Mouse (Mus musculus) heart, embryonic 10.5 days (tissue): ENCODE data around the gene Hoxb6. TPM values are rescaled to one million over a fixed set of nuclear protein-coding genes. Genes with fewer than 3 reads are reported as not detected.
A peak's percentile ranks its signal among the peaks of the same experiment; 100 is the strongest.

Experiments used
- DNase-seq: peaks from one replicate; pipeline ENCODE4 v3.0.0-alpha.2; 2017; ENCODE audit warnings: low spot score
- H3K27ac ChIP-seq: fragments of 300-500 bp; sonication (generic); 2 replicates; pipeline ENCODE4 v1.5.1; 2016; ENCODE audit warnings: mild to moderate bottlenecking
- H3K27me3 ChIP-seq: fragments of 300-500 bp; sonication (generic); 2 replicates; pipeline ENCODE4 v1.6.1; 2016; ENCODE audit warnings: mild to moderate bottlenecking; ENCODE audit not compliant: poor library complexity, insufficient read depth, severe bottlenecking
- H3K36me3 ChIP-seq: fragments of 300-500 bp; sonication (generic); 2 replicates; pipeline ENCODE4 v1.6.1; 2016; ENCODE audit warnings: mild to moderate bottlenecking, moderate library complexity
- H3K4me1 ChIP-seq: fragments of 300-500 bp; sonication (generic); 2 replicates; pipeline ENCODE4 v1.6.1; 2016; ENCODE audit warnings: mild to moderate bottlenecking
- H3K4me3 ChIP-seq: fragments of 300-500 bp; sonication (generic); 2 replicates; pipeline ENCODE4 v1.5.1; 2016; ENCODE audit warnings: mild to moderate bottlenecking, moderate library complexity
- H3K9me3 ChIP-seq: fragments of 300-500 bp; sonication (generic); 2 replicates; pipeline ENCODE4 v1.6.1; 2016; ENCODE audit warnings: mild to moderate bottlenecking, moderate library complexity
- WGBS: fragments of 180-500 bp; shearing (Covaris S2); methylation state at CpG from one replicate; pipeline ENCODE4 v1.1.7; 2016; 5-methylcytosine and 5-hydroxymethylcytosine counted together
- polyA plus RNA-seq: library from polyadenylated mRNA; unstranded; fragments of >200 nt; fragmentation: Nextera tagmentation; extraction: Ambion mirVana; gene quantifications from 2 replicates; pipeline ENCODE4 v1.2.1, GENCODE M21; 2016

Gene Hoxb6
- polyA plus RNA-seq, 1 experiment from 2014 or later: 2.2 TPM

DNA sequence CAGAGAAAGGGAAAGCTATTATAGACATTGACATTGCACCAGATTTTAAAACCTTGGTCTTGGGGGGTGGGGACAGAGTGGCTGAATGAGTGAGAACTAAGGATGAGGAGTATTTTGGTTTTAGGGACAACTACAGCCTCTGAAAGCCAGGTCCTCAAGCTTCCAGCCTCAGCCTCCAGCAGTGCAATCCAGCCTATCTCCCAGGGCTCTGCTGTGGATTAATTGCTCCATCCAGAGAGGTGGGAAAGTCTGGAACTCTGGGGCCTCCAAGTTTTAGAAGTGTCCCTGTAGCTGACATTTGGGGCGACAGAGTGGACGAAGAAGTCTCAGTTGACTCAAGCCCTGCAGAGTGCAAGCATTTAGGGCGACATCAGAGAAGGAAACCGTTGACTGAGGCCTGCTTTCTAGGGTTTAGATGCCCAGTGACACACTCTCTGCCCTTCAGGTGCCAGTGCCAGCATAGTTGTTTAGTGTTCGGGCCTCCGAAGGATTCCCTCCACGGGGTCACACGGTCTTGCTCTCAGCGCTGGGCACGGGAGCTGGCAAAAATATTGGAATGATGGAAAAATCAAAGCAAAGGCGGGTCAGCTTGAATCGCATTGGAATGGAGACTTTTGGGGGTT, 21.6 kb downstream of the Hoxb6 start:
- WGBS: 13% methylated on average over 12 of the region's 12 CpGs
- no peak overlapping the region; the same call in 1 of the 2 replicates for H3K27ac ChIP-seq

DNA sequence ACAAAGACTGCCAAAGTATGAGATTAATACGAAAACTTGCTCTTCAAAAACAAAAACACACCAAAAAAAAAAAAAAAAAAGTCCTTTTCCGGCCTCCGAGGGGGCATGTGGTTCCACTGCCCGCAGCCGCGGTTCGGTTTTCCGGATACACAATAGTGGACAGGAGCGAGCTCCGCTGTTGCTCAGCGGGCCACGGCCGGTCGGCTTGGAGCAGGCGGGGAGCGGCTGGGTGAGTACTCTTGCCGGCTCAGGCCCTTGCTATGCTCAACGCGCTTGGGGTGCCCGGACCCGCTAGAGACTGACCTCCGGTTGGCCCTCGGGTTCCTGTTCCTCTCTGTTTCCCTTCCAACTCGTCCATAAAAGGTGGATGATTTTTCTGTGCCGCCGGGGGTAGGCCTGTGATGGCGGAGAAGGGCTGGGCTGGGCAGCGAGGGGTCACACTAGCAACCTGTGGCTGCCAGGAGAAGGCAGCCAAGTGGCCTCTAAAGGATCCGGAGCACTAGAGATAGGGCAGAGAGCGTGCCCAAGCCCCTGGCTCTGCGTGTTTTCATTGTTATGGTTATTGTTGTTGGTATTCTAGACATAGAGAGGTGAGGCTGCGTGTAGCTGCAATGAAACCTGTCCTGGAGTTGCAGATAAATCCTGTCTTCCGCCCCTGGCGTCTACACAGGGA, 22.5 kb downstream of the Hoxb6 start:
- 1% methylated on average over 34 of the region's 34 CpGs for WGBS
- Histone ChIP-seq H3K4me1 (peaks cover 43% of the 10 kb centered on the region), H3K27ac (peak overlapping the region; percentile 74), H3K4me3 (peak overlapping the region; percentile 46), H3K36me3 (no peaks in the 10 kb centered on the region), H3K9me3 (no peaks in the 10 kb centered on the region), H3K27me3 (peaks cover 99% of the 10 kb centered on the region)
- DNase-seq: no peak

More for the DNA sequence above, 21.6 kb downstream of the Hoxb6 start:
- peaks cover 37% of the 10 kb centered on the region for H3K4me1 ChIP-seq
- DNase-seq: no peak
- no peaks in the 10 kb centered on the region for H3K9me3 ChIP-seq
- H3K4me3 ChIP-seq: 0 out of 2 replicates have a peak overlapping the region, but pooled peaks have one; percentile 46
- no peaks in the 10 kb centered on the region for H3K36me3 ChIP-seq
- peaks cover 99% of the 10 kb centered on the region for H3K27me3 ChIP-seq

DNA sequence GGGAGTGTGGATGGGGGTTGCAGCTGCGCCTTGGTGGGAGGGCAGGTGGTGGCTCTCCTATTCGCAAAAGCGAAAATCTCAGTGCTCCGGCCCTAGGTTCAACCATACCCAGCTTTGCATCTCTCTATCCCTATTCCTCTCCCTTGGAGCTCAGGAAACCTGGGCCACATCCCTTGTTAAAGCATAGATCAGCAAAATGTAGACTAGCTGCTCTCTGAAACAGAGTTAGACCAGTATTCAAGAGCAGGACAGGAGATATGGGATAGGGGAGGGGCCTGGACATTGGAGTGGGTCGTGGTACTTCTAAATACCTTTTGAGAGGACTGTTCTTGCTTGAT, 23.0 kb downstream of the Hoxb6 start:
- Histone ChIP-seq H3K27me3 (peaks cover 99% of the 10 kb centered on the region), H3K27ac (peak overlapping the region; percentile 74), H3K36me3 (no peaks in the 10 kb centered on the region), H3K9me3 (no peaks in the 10 kb centered on the region), H3K4me1 (peaks cover 48% of the 10 kb centered on the region), H3K4me3 (peak overlapping the region; percentile 46)
- 5% methylated on average over 5 of the region's 5 CpGs for WGBS
- no peak for DNase-seq

DNA sequence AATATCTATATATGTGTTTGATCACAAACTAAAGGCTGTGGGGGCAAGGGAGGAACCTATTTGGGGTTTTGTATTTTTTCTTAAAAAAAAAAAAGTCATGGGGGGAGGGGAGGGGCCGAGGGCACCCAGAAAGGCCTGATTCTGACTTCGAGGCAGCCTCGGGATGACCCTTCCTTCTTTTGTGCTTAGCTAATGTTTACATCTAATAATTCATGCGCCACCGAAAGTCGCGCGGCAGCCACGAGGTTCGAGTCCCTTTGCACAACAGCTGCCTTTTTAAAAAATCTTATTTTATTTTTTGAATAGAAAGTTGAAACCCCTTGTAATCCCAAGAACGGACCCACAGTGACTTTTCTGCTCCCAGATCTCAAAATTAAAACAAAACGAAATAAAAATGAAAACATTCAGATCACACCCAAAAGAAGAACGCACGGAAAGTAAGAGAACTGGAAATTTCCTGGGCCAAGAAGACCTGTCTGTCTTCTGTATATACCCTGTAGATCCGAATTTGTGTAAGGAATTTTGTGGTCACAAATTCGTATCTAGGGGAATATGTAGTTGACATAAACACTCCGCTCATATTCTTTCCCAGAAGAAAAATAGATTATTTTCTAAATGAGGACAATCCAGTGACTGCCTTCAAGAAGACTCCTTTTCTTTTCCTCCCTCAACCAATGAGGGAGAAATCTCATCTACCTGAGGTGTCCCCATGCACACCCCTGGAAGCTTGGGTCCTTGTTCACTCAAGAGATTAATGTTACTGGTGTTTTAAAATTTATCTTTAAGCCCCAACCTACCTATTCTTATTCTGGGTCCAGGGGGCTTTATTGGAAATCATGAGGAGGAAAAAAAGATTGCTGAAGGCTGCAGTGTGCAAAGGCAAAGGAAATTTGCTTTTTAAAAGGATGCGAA, 24.7 kb downstream of the Hoxb6 start:
- H3K27me3 ChIP-seq: peaks cover 99% of the 10 kb centered on the region
- no peaks in the 10 kb centered on the region for H3K9me3 ChIP-seq
- peaks cover 37% of the 10 kb centered on the region for H3K4me1 ChIP-seq
- H3K36me3 ChIP-seq: no peaks in the 10 kb centered on the region
- no peak for DNase-seq
- no peak overlapping the region for H3K4me3 ChIP-seq
- no peak overlapping the region for H3K27ac ChIP-seq
- 10% methylated on average over 18 of the region's 18 CpGs for WGBS

DNA sequence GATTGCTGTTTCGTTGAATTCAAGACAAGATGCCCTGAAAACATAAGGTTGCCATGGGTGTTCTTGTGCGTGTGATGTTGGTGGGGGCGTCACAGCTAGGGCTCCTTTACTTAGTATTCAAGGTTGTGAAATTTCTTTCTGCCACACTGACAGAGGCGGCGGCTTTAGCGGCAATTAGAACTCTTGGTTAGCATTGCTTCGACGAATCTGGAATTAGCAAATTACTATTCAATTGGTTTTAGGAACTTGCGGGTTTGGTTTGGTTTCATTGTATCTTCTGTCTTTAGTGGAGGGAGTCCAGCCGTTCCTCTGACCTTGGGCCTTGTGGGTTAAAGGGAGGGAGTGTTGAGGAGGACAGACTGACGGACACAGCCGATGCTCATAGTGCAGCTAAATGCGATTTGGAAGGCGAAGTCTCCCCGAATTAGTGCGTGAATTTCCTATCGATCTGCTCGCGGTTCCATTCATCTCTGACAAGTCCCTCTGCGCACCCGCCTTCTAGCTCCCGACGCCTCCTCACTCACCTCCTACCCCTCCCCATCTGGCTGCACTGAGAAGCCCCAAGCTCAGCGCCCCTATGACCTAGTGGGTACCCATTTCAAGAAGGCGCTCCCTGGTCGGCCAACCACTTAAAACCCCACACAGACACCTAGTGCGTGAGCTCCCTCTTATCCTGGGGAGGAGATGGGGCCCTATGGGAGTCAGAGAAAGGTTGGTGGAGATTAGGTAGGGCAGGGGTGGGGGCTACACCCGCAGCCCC, 25.5 kb downstream of the Hoxb6 start, which contains the start of gene Hoxb4:
Gene Hoxb4 (plus strand): TSS at position 660 of the 760 bp plus-strand sequence.
- Histone ChIP-seq H3K4me1 (peaks cover 34% of the 10 kb centered on the region), H3K27ac (peak within 1 kb of the TSS; percentile 89)

DNA sequence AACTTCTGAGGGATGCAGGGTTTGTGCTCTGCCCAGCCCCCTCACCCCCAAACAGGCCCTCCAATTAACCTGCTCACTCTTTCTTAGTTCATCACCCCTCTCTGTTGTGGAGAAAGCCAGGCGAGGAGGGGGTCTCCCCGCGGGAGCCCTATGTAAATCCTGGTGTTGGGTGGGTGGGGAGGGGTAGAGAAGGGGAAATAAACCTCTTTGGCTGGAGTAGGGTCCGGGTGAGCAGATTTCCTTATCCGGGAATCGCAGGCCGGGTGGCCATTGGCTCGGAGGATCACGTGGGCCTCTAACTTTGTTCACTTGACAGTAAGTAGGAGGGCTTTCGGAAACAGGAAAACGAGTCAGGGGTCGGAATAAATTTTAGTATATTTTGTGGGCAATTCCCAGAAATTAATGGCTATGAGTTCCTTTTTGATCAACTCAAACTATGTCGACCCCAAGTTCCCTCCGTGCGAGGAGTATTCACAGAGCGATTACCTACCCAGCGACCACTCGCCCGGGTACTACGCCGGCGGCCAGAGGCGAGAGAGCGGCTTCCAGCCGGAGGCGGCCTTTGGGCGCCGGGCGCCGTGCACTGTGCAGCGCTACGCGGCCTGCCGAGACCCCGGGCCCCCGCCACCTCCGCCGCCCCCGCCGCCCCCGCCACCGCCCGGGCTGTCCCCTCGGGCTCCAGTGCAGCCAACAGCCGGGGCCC, 26.2 kb downstream of the Hoxb6 start:
- WGBS: 1% methylated on average over 45 of the region's 45 CpGs
- H3K4me1 ChIP-seq: peaks cover 34% of the 10 kb centered on the region
- H3K9me3 ChIP-seq: no peaks in the 10 kb centered on the region
- peak overlapping the region; percentile 89 for H3K27ac ChIP-seq
- H3K36me3 ChIP-seq: no peaks in the 10 kb centered on the region
- peaks cover 99% of the 10 kb centered on the region for H3K27me3 ChIP-seq
- H3K4me3 ChIP-seq: peak overlapping the region; percentile 71
- DNase-seq: no peak

More for the DNA sequence above, 25.5 kb downstream of the Hoxb6 start, which contains the start of gene Hoxb4:
- peaks cover 99% of the 10 kb centered on the region for H3K27me3 ChIP-seq
- WGBS: 2% methylated on average over 28 of the region's 28 CpGs
- peak within 1 kb of the TSS; percentile 71 for H3K4me3 ChIP-seq
- H3K9me3 ChIP-seq: no peaks in the 10 kb centered on the region
- H3K36me3 ChIP-seq: no peaks in the 10 kb centered on the region
- DNase-seq: no peak

DNA sequence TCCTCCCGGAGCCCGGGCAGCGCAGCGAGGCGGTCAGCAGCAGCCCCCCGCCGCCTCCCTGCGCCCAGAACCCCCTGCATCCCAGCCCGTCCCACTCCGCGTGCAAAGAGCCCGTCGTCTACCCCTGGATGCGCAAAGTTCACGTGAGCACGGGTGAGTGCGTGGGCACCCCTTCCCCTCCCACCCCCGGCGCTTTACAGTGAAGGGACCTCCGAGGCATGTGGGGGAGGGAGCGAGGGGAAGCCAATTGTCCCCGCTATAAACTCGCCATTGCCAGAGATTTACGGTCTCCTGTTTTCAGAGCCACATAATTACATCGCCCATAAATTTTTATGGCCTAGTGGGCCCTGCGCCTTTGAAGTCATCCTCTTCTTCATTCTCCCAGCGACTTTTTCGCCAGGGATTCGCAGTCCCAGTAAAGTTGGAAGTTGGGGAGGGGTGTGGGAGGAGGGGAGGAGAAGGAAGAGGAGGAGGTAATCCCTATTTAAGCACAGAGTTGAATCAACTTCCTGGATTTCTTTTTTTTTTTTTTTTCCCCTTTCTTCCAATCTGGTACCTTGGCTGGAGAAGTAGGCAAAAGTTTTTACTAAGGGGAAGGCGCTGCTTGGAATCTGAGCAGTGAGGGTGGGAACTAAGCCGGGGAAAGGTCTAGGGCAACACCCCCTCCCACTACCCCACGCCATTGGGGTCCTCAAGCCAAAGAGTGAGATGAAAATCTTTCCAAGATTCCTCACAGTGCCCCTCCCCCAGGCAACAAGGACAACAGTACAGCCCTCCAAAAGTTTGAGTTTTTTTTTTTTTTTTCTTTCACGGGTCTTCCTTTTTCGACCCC, 27.0 kb downstream of the Hoxb6 start:
- Histone ChIP-seq H3K9me3 (no peaks in the 10 kb centered on the region), H3K4me3 (peak overlapping the region; percentile 71), H3K27ac (peak overlapping the region; percentile 89), H3K4me1 (peaks cover 28% of the 10 kb centered on the region), H3K36me3 (no peaks in the 10 kb centered on the region), H3K27me3 (peaks cover 99% of the 10 kb centered on the region)
- DNase-seq: no peak
- under 1% methylated on average over 34 of the region's 34 CpGs for WGBS

DNA sequence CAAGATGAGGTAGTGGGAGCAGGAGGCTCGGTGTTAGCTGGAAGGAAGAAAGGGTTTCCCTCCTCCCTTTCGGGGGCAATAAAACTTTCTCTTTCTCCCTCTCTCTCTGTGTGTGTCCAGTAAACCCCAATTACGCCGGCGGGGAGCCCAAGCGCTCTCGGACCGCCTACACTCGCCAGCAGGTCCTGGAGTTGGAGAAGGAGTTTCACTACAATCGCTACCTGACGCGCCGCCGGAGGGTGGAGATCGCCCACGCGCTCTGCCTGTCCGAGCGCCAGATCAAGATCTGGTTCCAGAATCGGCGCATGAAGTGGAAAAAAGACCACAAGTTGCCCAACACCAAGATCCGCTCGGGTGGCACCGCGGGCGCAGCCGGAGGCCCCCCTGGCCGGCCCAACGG, 27.6 kb downstream of the Hoxb6 start:
- DNase-seq: no peak
- Histone ChIP-seq H3K9me3 (no peaks in the 10 kb centered on the region), H3K4me1 (peaks cover 24% of the 10 kb centered on the region), H3K27ac (peak overlapping the region; percentile 89), H3K36me3 (no peaks in the 10 kb centered on the region), H3K27me3 (peaks cover 99% of the 10 kb centered on the region), H3K4me3 (peak overlapping the region; percentile 71)
- under 1% methylated on average over 29 of the region's 29 CpGs for WGBS

DNA sequence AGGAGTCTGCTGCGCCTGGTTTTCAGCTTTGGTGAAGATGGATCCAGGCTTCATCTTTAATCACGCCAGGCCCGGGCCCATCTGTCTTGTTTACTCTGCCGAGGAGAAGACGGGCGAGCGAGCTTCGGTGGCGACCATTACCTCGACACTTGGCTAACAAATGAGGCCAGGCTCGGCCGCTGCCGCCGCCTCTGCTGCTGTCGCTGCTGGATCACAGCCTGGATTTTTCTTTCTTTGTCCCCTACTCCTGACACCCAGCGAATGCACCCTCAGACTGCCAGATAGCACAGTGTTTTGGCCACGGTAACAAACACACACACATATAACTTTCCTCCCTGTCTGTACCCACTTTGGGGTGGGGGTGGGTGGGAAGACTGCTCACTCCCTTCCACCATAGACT, 28.4 kb downstream of the Hoxb6 start:
- no peaks in the 10 kb centered on the region for H3K9me3 ChIP-seq
- WGBS: 6% methylated on average over 17 of the region's 17 CpGs
- peaks cover 99% of the 10 kb centered on the region for H3K27me3 ChIP-seq
- H3K36me3 ChIP-seq: no peaks in the 10 kb centered on the region
- DNase-seq: no peak
- peaks cover 25% of the 10 kb centered on the region for H3K4me1 ChIP-seq
- H3K4me3 ChIP-seq: peak overlapping the region; percentile 71
- peak overlapping the region; percentile 89; the same call in 1 of the 2 replicates for H3K27ac ChIP-seq

DNA sequence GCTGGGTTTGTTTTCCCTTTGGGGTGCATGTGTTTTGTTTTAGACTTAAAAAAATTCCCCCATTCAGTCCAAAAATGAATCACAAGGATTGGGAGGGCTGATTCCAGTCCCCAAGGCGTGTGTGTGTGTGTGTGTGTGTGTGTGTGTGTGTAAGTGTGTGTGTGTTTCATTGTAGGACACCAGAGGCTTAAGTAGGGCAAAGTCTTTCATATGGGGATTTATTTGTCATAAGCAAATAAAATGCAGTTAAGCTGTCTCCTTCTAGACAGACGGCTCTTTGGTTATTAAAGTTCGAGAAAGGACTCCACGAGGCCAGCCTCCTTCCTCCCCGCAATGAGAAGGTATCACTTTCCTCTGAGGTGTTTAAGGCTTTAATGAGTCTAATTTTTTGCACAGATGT, 29.6 kb downstream of the Hoxb6 start:
- no peak for DNase-seq
- H3K27me3 ChIP-seq: peaks cover 99% of the 10 kb centered on the region
- no peak overlapping the region for H3K27ac ChIP-seq
- no peaks in the 10 kb centered on the region for H3K36me3 ChIP-seq
- 29% methylated on average over 5 of the region's 5 CpGs for WGBS
- no peaks in the 10 kb centered on the region for H3K9me3 ChIP-seq
- peaks cover 31% of the 10 kb centered on the region for H3K4me1 ChIP-seq
- peak overlapping the region; percentile 4; the same call in 1 of the 2 replicates for H3K4me3 ChIP-seq

DNA sequence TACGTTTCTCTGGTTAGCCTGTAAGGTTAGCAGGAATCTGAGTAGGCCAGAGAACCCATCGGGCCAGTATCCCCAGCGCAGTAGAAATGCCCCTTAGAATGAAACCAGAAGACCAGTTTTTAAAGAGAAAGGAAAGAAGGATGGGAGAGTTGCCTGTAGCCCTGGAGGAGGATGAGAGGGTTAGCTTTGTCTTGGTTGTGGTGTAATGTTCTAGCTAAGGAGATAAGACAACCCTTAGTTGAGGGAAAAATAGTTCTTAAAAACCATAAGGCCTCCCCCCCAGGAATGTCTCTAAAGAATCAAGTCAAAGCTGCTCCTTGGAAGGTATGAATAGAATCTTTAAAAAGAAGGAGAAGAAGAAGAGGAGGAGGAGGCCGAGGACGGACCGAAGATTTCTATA, 30.5 kb downstream of the Hoxb6 start:
- H3K4me3 ChIP-seq: no peak overlapping the region
- H3K27me3 ChIP-seq: peaks cover 99% of the 10 kb centered on the region
- peak overlapping the region; percentile 47; the same call in 1 of the 2 replicates for H3K27ac ChIP-seq
- no peaks in the 10 kb centered on the region for H3K9me3 ChIP-seq
- H3K4me1 ChIP-seq: peaks cover 31% of the 10 kb centered on the region
- WGBS: 14% methylated on average over 6 of the region's 6 CpGs
- no peaks in the 10 kb centered on the region for H3K36me3 ChIP-seq
- DNase-seq: no peak
